Mouse (Mus musculus): Measurements from ENCODE around the gene Kitl. TPM values are rescaled to one million over a fixed set of nuclear protein-coding genes. Genes with fewer than 3 reads are reported as not detected.
A peak's percentile ranks its signal among the peaks of the same experiment; 100 is the strongest.

Gene Kitl
- polyA plus RNA-seq, 1 experiment from 2014 or later: 36.8 TPM

DNA sequence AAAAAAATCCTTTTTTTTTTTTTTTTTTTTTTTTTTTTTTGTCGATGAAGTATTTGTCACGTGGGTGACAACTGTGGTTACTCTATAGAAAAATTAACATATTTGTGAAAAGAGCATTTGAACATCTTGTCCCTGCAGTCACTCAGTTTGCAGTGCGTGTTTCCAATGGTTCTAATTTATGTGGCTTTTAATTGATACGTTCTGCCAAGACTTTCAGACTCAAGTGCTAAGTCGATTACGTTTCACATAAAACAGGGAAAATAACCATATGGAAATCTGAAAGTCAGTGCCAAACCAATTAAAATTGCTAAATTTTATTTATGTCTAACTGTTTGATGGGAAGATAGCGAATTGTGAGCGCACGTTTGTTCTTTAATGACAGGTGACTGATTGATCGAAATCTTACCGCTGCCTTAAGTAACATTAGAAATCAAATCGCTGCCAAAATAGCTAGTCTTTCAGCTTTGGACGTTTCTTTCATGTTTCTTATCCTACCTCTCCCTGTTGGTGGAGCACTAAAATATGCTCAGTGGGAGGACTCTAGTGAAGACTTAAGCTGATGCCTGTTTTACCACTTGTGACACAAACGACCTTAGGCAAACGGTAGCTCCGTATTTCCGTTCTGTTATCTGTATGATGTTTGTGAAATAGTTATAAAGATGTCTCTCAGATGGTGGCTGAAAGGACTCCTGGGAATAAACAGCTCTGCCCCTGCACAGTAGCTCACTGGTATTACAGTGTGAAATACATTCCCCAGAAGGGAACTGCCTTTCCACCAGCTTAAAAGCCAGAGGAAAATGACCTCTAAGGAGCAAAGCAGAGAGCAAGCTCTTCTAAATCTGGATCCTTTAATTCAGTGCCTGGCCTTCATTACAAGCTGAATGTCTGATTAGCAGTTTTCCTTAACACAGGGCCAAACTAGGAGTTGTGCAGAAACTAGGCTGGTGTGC is 4.1 kb downstream of the Kitl start:
- Histone ChIP-seq H3K9me3 (replicated peaks; ENCODE audit: control insufficient read depth, low read length) (no peaks in the 10 kb centered on the region), H3K4me2 (ENCODE audit: low read depth, low read length) (peak overlapping the region; percentile 61), H3K27me3 (ENCODE audit: control insufficient read depth, insufficient read depth, low read length) (no peaks in the 10 kb centered on the region), H3K9ac (ENCODE audit: low read length) (no peak overlapping the region), H3K27ac (ENCODE audit: low read length) (no peak overlapping the region), H3K4me3 (replicated peaks; ENCODE audit: low read length) (no peak overlapping the region), H3K36me3 (ENCODE audit: control insufficient read depth, insufficient read depth, low read length) (no peaks in the 10 kb centered on the region), H3K4me1 (ENCODE audit: control insufficient read depth, insufficient read depth, low read length) (peaks cover 23% of the 10 kb centered on the region)
- ATAC-seq (ENCODE audit: insufficient read depth, low FRiP score): no peak
- WGBS: 52% methylated on average over 17 of the region's 17 CpGs

GRCm38 (mm10) chr10:100022090-100022834 is 6.8 kb downstream of the Kitl start:
- Histone ChIP-seq H3K36me3 (ENCODE audit: control insufficient read depth, insufficient read depth, low read length) (0 out of 2 replicates have a peak, but pooled peaks cover 2% of the 10 kb centered on the region), H3K4me1 (ENCODE audit: control insufficient read depth, insufficient read depth, low read length) (peaks cover 28% of the 10 kb centered on the region), H3K4me3 (replicated peaks; ENCODE audit: low read length) (no peak overlapping the region), H3K27me3 (ENCODE audit: control insufficient read depth, insufficient read depth, low read length) (no peaks in the 10 kb centered on the region), H3K27ac (ENCODE audit: low read length) (no peak overlapping the region), H3K4me2 (ENCODE audit: low read depth, low read length) (no peak overlapping the region), H3K9me3 (replicated peaks; ENCODE audit: control insufficient read depth, low read length) (no peaks in the 10 kb centered on the region), H3K9ac (ENCODE audit: low read length) (no peak overlapping the region)
- WGBS: 58% methylated on average over 11 of the region's 11 CpGs
- no peak for ATAC-seq (ENCODE audit: insufficient read depth, low FRiP score)

GRCm38 (mm10) chr10:100022835-100023093 is 7.3 kb downstream of the Kitl start:
- no peak for ATAC-seq (ENCODE audit: insufficient read depth, low FRiP score)
- no peak overlapping the region for H3K27ac ChIP-seq (ENCODE audit: low read length)
- no peak overlapping the region for H3K4me2 ChIP-seq (ENCODE audit: low read depth, low read length)
- no peaks in the 10 kb centered on the region for H3K9me3 ChIP-seq (replicated peaks; ENCODE audit: control insufficient read depth, low read length)
- H3K36me3 ChIP-seq (ENCODE audit: control insufficient read depth, insufficient read depth, low read length): 0 out of 2 replicates have a peak, but pooled peaks cover 2% of the 10 kb centered on the region
- WGBS: 71% methylated on average over 1 of the region's 1 CpGs
- no peak overlapping the region for H3K9ac ChIP-seq (ENCODE audit: low read length)
- H3K4me3 ChIP-seq (replicated peaks; ENCODE audit: low read length): no peak overlapping the region
- peaks cover 23% of the 10 kb centered on the region for H3K4me1 ChIP-seq (ENCODE audit: control insufficient read depth, insufficient read depth, low read length)
- H3K27me3 ChIP-seq (ENCODE audit: control insufficient read depth, insufficient read depth, low read length): no peaks in the 10 kb centered on the region

GRCm38 (mm10) chr10:100025665-100026064 is 10.2 kb downstream of the Kitl start:
- Histone ChIP-seq H3K4me3 (replicated peaks; ENCODE audit: low read length) (no peak overlapping the region), H3K9me3 (replicated peaks; ENCODE audit: control insufficient read depth, low read length) (no peaks in the 10 kb centered on the region), H3K27ac (ENCODE audit: low read length) (no peak overlapping the region), H3K4me1 (ENCODE audit: control insufficient read depth, insufficient read depth, low read length) (peaks cover 13% of the 10 kb centered on the region), H3K4me2 (ENCODE audit: low read depth, low read length) (no peak overlapping the region), H3K9ac (ENCODE audit: low read length) (no peak overlapping the region), H3K27me3 (ENCODE audit: control insufficient read depth, insufficient read depth, low read length) (no peaks in the 10 kb centered on the region), H3K36me3 (ENCODE audit: control insufficient read depth, insufficient read depth, low read length) (0 out of 2 replicates have a peak, but pooled peaks cover 2% of the 10 kb centered on the region)
- 34% methylated on average over 8 of the region's 8 CpGs for WGBS
- peak; percentile 64; the same call in 1 of the 2 replicates for ATAC-seq (ENCODE audit: insufficient read depth, low FRiP score)

GRCm38 (mm10) chr10:100026778-100027177 is 11.3 kb downstream of the Kitl start:
- Histone ChIP-seq H3K9me3 (replicated peaks; ENCODE audit: control insufficient read depth, low read length) (no peaks in the 10 kb centered on the region), H3K27ac (ENCODE audit: low read length) (no peak overlapping the region), H3K36me3 (ENCODE audit: control insufficient read depth, insufficient read depth, low read length) (0 out of 2 replicates have a peak, but pooled peaks cover 2% of the 10 kb centered on the region), H3K4me2 (ENCODE audit: low read depth, low read length) (no peak overlapping the region), H3K4me3 (replicated peaks; ENCODE audit: low read length) (no peak overlapping the region), H3K27me3 (ENCODE audit: control insufficient read depth, insufficient read depth, low read length) (no peaks in the 10 kb centered on the region), H3K9ac (ENCODE audit: low read length) (no peak overlapping the region), H3K4me1 (ENCODE audit: control insufficient read depth, insufficient read depth, low read length) (peaks cover 23% of the 10 kb centered on the region)
- ATAC-seq (ENCODE audit: insufficient read depth, low FRiP score): no peak
- whole genome bisulfite sequencing: 63% methylated on average over 1 of the region's 1 CpGs

DNA sequence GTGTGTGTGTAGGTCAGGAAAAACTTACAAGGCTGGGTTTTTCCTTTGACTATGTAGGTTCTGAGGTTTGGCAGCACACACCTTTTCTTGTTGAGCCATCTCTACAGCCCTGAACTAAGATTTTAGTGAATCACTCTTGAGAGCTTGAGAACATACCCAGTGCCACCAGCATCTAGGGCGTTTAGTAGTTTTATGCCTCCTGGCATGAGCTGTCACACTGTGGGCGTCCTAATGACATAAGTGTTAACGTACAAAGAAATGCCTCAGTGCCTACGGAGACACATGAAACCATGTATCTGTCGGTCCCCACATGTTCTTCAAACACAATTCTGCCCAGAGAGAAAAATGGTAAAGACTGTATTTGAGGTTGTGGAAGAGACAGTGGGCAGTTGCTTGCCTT is 15.0 kb downstream of the Kitl start:
- Histone ChIP-seq H3K36me3 (ENCODE audit: control insufficient read depth, insufficient read depth, low read length) (0 out of 2 replicates have a peak, but pooled peaks cover 2% of the 10 kb centered on the region), H3K9ac (ENCODE audit: low read length) (no peak overlapping the region), H3K4me3 (replicated peaks; ENCODE audit: low read length) (no peak overlapping the region), H3K27me3 (ENCODE audit: control insufficient read depth, insufficient read depth, low read length) (no peaks in the 10 kb centered on the region), H3K4me1 (ENCODE audit: control insufficient read depth, insufficient read depth, low read length) (peaks cover 22% of the 10 kb centered on the region), H3K4me2 (ENCODE audit: low read depth, low read length) (no peak overlapping the region), H3K27ac (ENCODE audit: low read length) (no peak overlapping the region), H3K9me3 (replicated peaks; ENCODE audit: control insufficient read depth, low read length) (no peaks in the 10 kb centered on the region)
- 79% methylated on average over 5 of the region's 5 CpGs for WGBS
- no peak for ATAC-seq (ENCODE audit: insufficient read depth, low FRiP score)

- Histone ChIP-seq H3K36me3 (ENCODE audit: control insufficient read depth, insufficient read depth, low read length) (0 out of 2 replicates have a peak, but pooled peaks cover 2% of the 10 kb centered on the region), H3K9ac (ENCODE audit: low read length) (no peak overlapping the region), H3K27me3 (ENCODE audit: control insufficient read depth, insufficient read depth, low read length) (no peaks in the 10 kb centered on the region), H3K4me1 (ENCODE audit: control insufficient read depth, insufficient read depth, low read length) (peaks cover 17% of the 10 kb centered on the region), H3K9me3 (replicated peaks; ENCODE audit: control insufficient read depth, low read length) (no peaks in the 10 kb centered on the region), H3K4me2 (ENCODE audit: low read depth, low read length) (peak overlapping the region; percentile 30), H3K27ac (ENCODE audit: low read length) (peak overlapping the region; percentile 3; the same call in 1 of the 2 replicates), H3K4me3 (replicated peaks; ENCODE audit: low read length) (peak overlapping the region; percentile 14; the same call in 1 of the 2 replicates)
- WGBS: 49% methylated on average over 12 of the region's 12 CpGs
- peak; percentile 44; the same call in 1 of the 2 replicates for ATAC-seq (ENCODE audit: insufficient read depth, low FRiP score)
Measured at GRCm38 (mm10) chr10:100030980-100031516, 15.6 kb downstream of the Kitl start.

GRCm38 (mm10) chr10:100031631-100032030 is 16.2 kb downstream of the Kitl start:
- Histone ChIP-seq H3K9me3 (replicated peaks; ENCODE audit: control insufficient read depth, low read length) (no peaks in the 10 kb centered on the region), H3K27ac (ENCODE audit: low read length) (peak overlapping the region; percentile 3; the same call in 1 of the 2 replicates), H3K36me3 (ENCODE audit: control insufficient read depth, insufficient read depth, low read length) (0 out of 2 replicates have a peak, but pooled peaks cover 2% of the 10 kb centered on the region), H3K9ac (ENCODE audit: low read length) (peak overlapping the region; percentile 2; the same call in 1 of the 2 replicates), H3K4me3 (replicated peaks; ENCODE audit: low read length) (peak overlapping the region; percentile 14; the same call in 1 of the 2 replicates), H3K4me2 (ENCODE audit: low read depth, low read length) (peak overlapping the region; percentile 30), H3K4me1 (ENCODE audit: control insufficient read depth, insufficient read depth, low read length) (peaks cover 17% of the 10 kb centered on the region), H3K27me3 (ENCODE audit: control insufficient read depth, insufficient read depth, low read length) (no peaks in the 10 kb centered on the region)
- ATAC-seq (ENCODE audit: insufficient read depth, low FRiP score): peak; percentile 40; the same call in 1 of the 2 replicates
- WGBS: 12% methylated on average over 11 of the region's 11 CpGs

Data from stomach, embryonic 16.5 days (tissue).